Mouse (Mus musculus) cerebellum, adult 9-11 months (tissue): Measurements from ENCODE around the gene Grhpr.
"Not testable (repeated sequence)": the region's sequence is repeated elsewhere in the genome, so short reads cannot be mapped to it uniquely, and the experiment has no call there.

Experiments used
- DNase-seq: peaks from one replicate; pipeline ENCODE4 v3.0.0; 2022

Gene Grhpr

GRCm38 (mm10) chr4:44976026-44976615, 5.1 kb upstream of the Grhpr start:
- no peak for DNase-seq

GRCm38 (mm10) chr4:44976921-44977710, 4.1 kb upstream of the Grhpr start:
- no peak for DNase-seq

DNA sequence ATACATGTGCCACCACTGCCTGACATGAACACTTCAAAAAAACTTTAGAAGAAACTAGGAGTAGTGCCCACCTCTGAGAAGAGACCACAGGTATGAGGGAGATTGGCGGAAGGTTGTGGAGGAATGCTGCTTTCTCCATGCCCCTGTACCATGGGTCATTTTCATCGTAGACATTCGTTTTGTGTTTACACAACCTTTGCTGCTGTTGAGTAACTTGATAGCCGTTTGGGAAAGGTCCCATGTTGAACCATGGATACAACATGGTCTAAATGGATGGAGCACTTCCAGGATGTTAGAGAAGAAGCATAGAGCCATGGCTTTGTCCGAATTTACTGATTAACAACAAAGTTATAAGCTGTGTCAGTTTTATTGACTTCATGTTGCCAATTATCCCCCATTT, 3.0 kb upstream of the Grhpr start:
- DNase-seq = no peak

DNA sequence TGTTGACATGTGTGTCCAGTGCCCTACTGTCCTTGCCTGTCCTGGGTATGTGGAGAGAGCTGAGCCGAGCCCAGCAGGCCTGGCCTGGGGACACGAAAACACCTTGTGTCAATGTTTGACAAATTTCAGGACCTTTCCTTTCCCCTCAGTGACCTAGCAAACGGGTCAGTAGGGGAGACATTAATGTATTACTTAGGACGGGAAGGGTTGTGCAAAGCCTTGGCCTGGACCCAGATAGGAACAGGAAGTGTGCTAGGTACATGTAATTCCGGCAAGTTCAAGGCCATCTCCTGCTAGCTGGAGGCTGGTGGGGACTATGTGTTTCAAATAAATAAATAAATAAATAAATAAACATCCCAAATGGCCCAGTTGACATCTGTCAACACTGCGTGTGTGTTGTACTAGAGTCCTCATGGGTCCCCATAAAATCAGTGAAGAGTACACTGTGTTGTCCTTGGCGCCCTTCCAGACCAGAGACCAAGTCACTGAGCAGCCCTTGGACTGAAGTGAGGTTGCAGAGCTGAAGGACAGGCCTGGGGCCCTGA, 1.3 kb upstream of the Grhpr start:
- peak; percentile 35 for DNase-seq

GRCm38 (mm10) chr4:44981974-44982287, 736 bp downstream of the Grhpr start:
- DNase-seq = peak; percentile 48

- DNase-seq = peak; percentile 52
Measured at GRCm38 (mm10) chr4:44982440-44983130, 1.4 kb downstream of the Grhpr start.

DNA sequence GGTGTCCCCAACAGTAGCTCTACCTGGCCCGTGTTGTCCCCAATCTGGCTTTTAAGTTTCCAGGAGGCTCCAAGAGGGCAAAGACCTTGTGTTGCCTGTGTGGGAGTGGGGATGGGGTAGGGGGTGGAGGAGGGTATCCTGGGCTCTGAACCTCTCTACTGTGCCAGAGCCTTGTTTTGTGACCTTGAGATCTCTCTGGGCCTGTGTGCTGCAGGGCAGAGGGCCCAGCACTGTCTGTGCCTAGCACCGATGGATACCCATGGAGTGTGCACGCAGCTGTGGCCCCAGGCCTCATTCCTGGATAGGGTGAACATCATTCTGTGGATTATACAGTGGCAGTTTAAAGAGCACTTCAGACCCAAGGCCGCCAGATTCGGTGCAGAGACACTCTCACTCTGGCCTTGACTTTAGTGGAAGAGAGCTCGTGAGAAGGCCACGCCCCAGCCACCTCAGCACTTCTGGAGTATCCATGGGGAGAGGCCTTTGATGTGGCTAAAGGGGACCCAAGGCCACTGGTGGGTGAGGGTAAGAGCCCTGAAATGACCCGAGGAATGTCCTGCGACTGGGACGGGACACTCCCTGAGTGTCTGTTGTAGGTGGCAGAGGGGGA, 2.0 kb downstream of the Grhpr start:
- no peak for DNase-seq

- DNase-seq = no peak
Measured at GRCm38 (mm10) chr4:44990560-44990959, 9.4 kb downstream of the Grhpr start.

GRCm38 (mm10) chr4:44992330-44992729, 11.1 kb downstream of the Grhpr start:
- DNase-seq = not testable (repeated sequence)

GRCm38 (mm10) chr4:44993179-44993578, 12.0 kb downstream of the Grhpr start:
- not testable (repeated sequence) for DNase-seq

DNA sequence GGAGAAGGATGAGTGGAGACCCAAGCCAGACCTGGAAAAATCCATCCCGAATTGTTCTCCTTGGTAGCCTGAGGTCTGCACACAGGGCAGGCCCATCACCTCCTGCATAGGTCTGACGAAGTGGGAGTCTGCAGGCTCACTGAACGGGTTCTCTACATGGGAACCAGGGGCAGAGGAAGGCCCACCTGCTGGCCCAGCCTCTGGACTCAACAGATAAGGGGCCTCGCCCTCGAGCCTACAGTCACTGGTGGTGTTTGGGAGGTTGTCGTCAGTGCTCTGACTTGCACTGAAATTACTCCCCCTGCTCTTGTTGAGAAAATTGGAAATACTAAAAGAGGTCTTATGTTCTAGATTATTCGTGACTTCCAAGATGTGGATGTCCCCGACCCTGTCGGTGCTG, 12.7 kb downstream of the Grhpr start:
- DNase-seq = no peak

- no peak for DNase-seq
Measured at GRCm38 (mm10) chr4:44994776-44995175, 13.6 kb downstream of the Grhpr start.

- no peak for DNase-seq
Measured at GRCm38 (mm10) chr4:44998071-44998470, 16.9 kb downstream of the Grhpr start.

DNA sequence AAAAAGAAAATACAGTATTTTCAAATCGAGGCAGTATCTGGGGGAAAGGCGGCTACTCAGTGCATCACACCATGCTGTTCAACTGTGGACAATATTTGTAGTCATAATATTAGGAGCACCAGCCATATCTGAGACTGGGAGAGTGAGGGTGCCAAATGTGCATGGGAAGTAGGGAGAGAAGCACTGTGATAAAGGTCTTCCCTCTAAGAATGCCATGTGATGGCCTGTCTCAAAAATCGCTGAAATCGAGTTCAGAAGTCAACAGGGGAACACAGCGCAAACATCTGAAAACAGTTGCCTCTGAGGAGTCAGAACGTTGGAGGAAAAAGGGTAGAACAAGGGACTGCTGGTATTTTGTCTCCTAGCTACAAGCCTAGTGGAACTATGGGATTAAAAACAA, 18.8 kb downstream of the Grhpr start:
- no peak for DNase-seq

DNA sequence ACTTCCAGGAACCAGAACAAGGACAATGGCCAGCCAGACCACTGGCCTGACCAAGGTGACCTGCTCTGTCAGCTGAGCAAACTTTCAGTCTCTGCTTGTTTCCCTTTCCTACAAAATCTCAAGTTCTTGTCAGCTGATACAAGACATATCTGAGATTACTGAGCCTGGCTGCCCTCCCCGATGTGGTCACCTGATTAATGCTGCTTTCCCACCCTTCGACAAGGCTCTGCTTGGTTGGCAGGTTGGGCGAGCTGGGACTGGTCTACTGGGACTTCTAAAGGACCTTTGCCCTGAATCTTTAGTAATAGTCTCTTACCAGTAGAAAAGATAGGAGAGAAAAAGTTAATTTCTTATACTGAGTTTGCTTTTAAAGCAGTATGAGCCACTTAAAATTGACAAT, 24.3 kb downstream of the Grhpr start:
- no peak for DNase-seq

GRCm38 (mm10) chr4:45010806-45011415, 29.7 kb downstream of the Grhpr start:
- peak; percentile 52 for DNase-seq

- DNase-seq = no peak
Measured at GRCm38 (mm10) chr4:45011581-45012104, 30.4 kb downstream of the Grhpr start.

- peak; percentile 100 for DNase-seq
Measured at GRCm38 (mm10) chr4:45012105-45012975, 31.1 kb downstream of the Grhpr start, which contains the start of gene Zbtb5. Zbtb5 (minus strand) TSS chr4:45012412.

DNA sequence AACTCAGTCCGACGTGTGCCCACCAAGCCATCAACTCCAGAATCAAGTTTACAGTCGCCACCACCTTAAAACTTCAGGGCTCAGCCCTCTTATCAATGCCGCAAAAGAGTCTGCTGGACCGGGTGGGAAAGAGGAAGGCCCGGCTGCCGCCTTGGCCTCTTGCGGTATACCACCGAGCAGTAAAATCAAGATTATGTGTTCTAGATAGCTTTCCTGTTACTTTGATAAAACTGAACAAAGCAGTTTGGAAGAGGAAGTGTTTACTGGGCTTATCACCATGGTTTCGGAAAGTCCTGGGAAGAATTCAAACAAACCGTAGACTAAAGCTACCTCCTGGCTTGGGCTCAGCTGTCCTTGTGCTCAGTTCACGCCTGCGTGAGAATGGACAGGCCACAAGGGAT, 31.8 kb downstream of the Grhpr start:
- no peak for DNase-seq

- peak; percentile 48 for DNase-seq
Measured at GRCm38 (mm10) chr4:45013537-45013936, 32.3 kb downstream of the Grhpr start.

DNA sequence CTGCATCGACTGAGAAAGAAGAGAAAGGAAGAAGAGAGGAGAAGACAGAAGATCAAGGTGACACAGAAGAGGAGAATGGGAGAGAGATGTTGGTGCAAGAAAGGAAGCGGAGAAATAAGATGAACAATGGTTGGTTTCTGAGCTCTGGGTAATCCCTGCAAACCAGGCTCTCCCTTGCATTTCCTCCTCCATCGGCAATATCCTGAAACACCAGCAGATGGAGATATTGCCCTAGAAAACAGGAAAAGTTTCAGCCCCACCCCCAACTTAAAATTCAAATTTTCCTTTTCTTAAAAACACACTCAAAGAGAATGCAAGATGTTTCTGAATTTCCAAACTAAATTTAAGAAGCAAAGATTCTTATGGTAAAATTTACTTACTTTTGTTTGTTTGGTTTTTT, 34.4 kb downstream of the Grhpr start:
- peak; percentile 48 for DNase-seq
